Mouse (Mus musculus): ENCODE results near the gene I830077J02Rik.
"Not testable (repeated sequence)": the region's sequence is repeated elsewhere in the genome, so short reads cannot be mapped to it uniquely, and the experiment has no call there.

The I830077J02Rik gene

DNA sequence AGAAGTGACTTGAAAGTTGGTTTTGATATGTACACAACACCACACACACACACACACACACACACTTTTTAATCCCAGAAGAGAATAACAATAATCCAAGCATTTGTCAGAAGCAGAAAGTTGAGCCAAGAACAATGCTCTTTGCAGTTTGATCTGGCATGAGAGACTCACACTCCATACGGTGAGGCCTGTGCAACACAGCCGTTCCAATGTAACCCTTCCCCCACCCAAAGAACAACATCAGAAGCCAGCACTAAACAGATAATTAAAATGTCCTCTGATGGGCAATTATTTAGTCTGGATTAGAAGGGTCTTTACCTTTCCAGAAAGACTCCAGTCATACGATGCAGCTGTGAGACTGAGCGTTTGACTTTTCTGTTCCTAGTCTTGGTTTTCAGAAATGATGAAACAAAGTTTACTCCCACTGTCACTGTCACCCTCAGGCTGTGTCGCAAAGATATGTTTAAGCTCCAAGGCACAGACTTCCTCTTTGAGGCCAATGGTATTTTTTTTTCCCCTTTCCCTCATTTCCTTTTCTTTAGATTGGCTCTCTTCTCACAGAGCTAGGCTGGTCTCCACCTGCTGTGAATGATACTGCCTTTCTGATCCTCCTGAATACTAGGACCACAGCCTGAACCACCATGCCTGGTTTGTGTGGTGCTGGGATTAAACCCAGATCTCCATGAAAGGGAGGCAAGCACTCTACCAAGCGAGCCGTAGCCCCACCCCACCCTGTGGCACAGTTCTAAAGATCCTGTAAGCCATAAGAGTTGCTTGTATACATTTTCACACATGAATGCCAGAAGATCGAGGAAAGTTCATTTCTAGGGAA is at the start of gene I830077J02Rik:
I830077J02Rik (minus strand) TSS at position 425 of the 832 bp plus-strand sequence.
- DNase-seq (ENCODE audit: extremely low spot score, low spot score): no peak

DNA sequence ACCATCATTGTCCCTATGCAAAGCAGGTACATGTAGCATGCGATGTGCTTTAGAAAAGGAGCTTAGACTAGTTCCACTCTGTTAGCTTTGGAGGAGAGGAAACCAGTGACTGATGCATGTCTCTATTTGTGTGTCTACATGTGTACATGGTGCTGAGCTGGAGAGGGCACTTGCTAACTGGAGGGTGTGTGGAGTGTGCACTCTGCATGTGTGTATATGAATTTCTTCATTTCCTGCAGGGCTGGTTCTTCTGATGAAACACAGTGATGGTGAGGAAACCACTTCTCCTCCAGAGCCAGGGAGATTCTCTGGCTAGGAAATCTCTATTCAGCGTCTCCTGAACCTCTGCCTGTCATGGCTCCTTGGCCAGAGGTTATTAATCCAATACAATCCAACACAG is 41.7 kb upstream of the I830077J02Rik start:
- no peak for DNase-seq (ENCODE audit: extremely low spot score, low spot score)

GRCm38 (mm10) chr3:105973411-105973810 is 40.9 kb upstream of the I830077J02Rik start, which contains the start of gene Ovgp1:
Gene Ovgp1 (plus strand): TSS chr3:105973711.
- DNase-seq (ENCODE audit: extremely low spot score, low spot score): no peak

DNA sequence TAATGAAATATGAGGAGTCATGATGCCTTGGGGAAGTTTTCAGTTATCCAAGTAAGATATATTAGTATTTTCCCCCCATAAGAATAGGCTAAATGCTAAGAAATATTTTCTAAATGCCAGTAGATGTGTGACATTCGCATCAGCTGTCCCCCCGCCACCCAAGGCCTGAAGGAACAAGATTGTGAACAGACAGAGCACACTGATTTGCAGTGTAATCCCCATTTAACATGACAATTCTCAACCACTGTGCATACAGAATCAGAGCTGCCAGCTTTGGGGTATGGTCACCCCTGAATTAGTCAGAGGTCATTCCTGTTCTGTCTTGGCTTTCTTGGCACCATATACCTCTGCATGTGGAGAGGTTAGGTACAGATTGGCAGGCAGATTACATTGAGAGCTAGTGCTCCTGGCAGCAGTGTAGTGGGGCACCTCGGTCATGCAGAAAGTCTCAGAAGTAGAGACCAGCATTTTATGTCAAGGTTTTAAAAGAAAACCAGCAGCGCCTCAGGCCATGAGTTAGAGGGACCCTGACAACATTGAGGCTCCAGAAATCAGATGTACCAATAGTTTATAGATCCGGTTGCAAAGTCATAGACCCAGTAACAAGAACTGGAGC is 39.5 kb upstream of the I830077J02Rik start:
- no peak for DNase-seq (ENCODE audit: extremely low spot score, low spot score)

- DNase-seq (ENCODE audit: extremely low spot score, low spot score): no peak
These were observed 28.2 kb upstream of the I830077J02Rik start for GRCm38 (mm10) chr3:105960700-105961099.

GRCm38 (mm10) chr3:105959999-105960398 is 27.5 kb upstream of the I830077J02Rik start, which contains the start of gene Atp5f1:
Gene Atp5f1 (minus strand): TSS chr3:105960099.
- no peak for DNase-seq (ENCODE audit: extremely low spot score, low spot score)

DNA sequence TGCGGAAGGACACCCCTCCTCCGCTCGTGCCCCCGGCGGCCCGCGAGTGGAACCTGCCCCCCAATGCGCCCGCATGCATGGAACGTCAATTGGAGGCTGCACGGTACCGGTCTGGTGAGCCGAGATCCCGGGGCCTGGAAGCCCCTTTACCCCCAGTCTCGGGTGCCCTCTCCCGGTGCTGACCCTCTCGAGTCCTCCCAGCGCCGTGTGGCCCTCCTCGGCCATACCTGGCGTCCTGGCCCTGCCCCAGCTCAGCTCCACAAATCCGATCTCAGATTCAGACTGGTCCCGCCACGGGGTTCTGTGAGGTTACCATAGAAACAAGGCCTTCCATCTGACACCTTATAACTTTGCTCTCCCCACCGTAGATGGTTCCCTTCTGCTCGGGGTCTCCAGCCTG is 27.1 kb upstream of the I830077J02Rik start:
- no peak for DNase-seq (ENCODE audit: extremely low spot score, low spot score)

DNA sequence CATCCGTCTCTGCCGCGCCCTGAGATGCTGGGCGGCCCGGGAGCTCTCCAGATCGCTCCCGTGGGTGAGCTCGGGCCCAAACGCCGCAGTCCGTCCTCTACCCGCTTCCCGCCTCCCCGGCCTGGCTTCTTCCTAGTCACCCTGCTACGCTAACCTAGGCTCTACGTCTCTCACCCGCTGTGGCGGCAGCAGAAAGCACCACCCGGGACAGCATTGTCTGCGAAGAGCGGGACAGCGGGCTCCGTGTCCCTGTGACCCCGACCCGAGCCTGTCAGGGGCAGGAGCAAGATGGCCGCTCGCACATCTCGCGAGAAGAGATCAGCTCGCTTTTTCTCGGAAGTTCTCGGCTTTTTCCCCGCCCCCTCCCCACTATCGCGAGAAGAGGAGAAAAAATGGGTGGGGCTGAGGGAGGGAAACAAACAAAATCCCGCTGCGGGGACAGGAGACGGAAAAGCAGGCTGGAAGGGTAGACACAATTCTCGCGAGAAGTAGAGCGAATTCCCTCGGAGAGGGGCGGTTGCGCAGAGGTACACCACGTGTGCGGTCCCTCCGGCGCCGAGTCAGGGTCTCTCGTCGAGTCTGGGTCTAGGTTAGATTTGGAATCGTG is 26.6 kb upstream of the I830077J02Rik start, which contains the start of gene Wdr77:
Wdr77 (plus strand) TSS at position 396 of the 607 bp plus-strand sequence.
- DNase-seq (ENCODE audit: extremely low spot score, low spot score): peak; percentile 100

GRCm38 (mm10) chr3:105958204-105958603 is 25.7 kb upstream of the I830077J02Rik start:
- no peak for DNase-seq (ENCODE audit: extremely low spot score, low spot score)

DNA sequence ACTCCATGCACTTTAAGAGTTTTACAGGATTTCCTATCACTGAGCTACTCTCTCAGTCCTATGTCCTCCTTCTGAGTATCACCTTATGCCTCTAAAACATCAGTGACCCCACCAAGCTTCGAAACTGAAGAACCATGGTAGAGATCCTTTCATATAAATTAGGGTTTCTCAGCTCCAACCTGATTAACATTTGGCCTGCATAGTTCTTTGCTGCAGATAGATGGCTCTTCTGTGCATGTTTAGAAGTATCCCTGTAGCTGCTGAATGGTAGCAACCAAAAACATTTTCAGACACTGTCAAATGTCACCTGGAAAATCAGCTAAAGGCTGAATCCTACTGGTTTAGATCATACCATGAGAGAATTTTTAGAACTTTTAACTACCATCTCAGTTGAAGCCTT is 24.8 kb upstream of the I830077J02Rik start:
- DNase-seq (ENCODE audit: extremely low spot score, low spot score): no peak

- no peak for DNase-seq (ENCODE audit: extremely low spot score, low spot score)
These were observed 18.9 kb upstream of the I830077J02Rik start for GRCm38 (mm10) chr3:105951348-105951747.

- DNase-seq (ENCODE audit: extremely low spot score, low spot score): no peak
These were observed 3.6 kb upstream of the I830077J02Rik start for GRCm38 (mm10) chr3:105936111-105936510.

DNA sequence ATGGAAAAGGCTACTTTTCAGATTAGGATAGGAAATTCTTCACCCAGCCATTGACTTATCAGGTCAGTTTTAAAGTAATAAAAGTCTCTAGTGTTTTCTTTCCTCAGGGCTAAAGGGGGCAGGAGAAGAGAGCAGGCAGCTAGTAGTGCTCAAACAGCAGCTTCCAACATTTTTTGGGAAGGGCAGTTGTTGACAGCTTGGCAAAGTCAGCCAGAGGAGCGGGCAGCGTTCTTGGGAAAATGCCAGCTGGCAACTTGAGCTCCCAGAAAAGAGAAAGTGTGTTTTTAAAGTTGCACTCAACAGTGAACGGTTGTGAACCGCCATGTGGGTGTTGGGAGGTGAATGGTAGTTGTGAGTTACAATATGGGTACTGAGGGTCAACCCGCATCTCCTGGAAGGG is 2.6 kb upstream of the I830077J02Rik start:
- no peak for DNase-seq (ENCODE audit: extremely low spot score, low spot score)

DNA sequence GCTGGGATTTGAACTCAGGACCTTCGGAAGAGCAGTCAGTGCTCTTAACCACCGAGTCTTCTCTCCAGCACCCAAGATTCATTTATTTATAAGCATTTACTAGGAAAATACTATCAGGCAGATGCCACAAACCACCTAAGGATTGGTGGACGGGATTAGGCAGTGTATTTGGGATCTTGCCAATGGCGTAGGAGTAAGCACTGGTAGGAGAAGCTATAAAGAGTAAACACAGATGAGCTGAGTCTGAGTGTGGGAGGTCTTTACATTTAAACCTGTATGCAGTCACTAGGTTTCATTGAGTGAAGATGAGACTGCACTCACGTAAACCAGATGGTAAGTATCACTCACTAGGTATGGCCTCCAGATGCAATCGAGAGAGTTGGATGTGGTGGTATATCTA is 1.5 kb upstream of the I830077J02Rik start:
- no peak for DNase-seq (ENCODE audit: extremely low spot score, low spot score)

- DNase-seq (ENCODE audit: extremely low spot score, low spot score): no peak
These were observed 1.4 kb downstream of the I830077J02Rik start for GRCm38 (mm10) chr3:105931095-105931494.

DNA sequence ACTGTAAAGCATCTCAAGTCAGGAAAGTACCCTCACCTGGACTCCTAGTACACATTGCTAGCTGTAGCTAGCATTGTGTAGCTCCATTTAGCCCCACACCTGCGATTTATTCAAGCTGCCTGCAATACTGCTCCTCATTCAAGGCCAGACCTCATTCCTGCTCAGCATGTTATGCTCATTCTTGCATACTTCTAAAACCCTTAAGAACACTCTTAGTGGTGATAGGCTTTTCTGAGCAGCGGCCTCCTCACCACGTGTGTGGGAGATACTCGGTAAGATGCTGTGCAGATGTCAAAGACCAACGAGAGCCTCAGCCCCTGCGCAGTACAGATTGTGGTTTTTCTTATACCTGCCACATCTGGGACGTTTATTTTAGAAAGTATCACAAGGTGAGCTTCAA is 2.6 kb downstream of the I830077J02Rik start:
- DNase-seq (ENCODE audit: extremely low spot score, low spot score): no peak

DNA sequence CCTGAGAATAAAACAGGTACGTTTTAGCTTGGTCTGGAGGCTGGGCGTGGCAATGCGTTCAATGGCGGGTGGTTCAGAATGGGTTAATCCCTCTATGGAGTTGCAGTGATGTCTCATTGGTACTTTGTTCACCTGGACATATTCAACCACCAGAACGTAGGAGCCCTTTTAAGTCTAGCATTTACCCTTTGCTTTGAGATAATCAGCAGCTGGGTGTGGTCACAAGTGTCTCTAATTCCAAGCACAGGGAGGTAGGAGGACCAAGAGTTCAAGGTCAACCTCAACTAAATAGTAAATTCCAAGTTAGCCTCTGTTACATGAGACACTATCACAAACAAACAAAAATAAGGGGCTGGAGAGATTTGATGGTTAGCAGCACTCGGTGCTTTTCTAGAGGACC is 3.7 kb downstream of the I830077J02Rik start:
- DNase-seq (ENCODE audit: extremely low spot score, low spot score): no peak

GRCm38 (mm10) chr3:105928195-105928569 is 4.3 kb downstream of the I830077J02Rik start:
- DNase-seq (ENCODE audit: extremely low spot score, low spot score): no peak

DNA sequence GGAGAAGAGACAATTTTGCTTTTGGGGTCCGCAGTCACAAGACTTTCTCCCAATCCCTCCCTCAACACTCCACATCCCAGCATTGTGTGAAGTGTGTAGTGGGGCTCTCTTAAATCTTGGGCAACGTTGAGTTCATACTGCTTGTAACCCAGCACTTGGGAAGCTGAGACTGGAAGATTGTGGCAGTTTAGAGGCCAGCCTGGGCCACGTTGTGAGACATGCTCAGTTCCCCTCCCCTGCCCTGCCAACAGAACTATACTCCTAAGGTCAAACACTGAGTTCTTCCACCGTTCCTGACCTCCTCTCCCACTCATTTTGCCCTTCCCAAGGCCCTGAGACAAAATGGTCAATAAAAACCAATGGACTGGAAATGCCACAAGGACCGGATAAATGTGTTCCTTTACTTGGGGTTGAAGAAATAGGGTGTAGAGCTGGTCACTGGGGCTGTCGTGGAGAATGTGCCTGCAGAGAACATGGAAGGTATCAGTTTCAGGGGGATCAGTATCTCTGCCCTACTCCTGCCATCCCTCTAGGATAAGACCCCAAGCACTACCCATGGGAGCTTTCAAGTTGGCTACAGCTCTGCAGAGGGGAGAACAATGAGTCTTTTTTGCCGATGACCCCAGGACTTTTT is 4.8 kb downstream of the I830077J02Rik start:
- DNase-seq (ENCODE audit: extremely low spot score, low spot score): no peak

DNA sequence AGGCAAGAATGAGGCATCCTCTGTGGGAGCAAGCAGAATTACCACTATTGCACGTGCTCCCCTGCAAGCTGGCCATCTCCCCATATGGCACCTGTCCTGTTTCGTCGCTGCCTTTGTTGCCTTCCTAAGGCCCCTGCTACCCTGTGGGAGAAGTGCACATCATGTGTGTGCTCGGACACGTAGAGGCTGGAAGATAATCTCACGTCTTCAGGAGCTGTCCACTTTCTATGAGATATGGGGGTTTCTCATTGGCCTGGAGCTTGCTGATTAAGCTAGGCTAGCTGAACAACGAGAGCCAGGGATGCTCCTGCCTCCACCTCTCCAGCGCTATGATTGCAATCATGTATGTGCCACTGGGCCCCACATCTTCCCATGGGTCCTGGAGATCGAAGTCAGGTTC is 7.8 kb downstream of the I830077J02Rik start:
- DNase-seq (ENCODE audit: extremely low spot score, low spot score): no peak

DNA sequence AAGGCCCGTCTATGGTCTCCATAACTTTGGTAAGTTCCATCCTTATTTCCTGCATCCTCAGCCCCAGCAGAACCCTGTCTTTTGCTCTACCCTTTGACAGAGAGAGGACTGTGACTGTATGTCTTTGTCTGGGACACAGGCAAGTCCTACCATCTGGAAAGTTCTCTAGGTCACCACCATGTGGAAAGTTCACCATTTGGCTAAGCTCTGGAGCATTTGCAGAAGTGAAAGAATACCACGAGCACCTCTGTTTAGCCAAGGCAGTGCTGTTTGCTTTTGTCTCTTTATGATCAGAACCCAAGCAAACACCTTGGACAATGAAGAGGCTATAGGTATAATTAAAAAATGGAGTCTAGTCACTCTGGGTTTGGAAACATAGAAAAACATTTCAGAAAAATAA is 10.5 kb downstream of the I830077J02Rik start:
- no peak for DNase-seq (ENCODE audit: extremely low spot score, low spot score)

GRCm38 (mm10) chr3:105920743-105921142 is 11.7 kb downstream of the I830077J02Rik start:
- not testable (repeated sequence) for DNase-seq (ENCODE audit: extremely low spot score, low spot score)

Measured in neural tube, embryonic 10.5 days (tissue).